Mouse (Mus musculus): ENCODE results near the gene Acot3.

DNA sequence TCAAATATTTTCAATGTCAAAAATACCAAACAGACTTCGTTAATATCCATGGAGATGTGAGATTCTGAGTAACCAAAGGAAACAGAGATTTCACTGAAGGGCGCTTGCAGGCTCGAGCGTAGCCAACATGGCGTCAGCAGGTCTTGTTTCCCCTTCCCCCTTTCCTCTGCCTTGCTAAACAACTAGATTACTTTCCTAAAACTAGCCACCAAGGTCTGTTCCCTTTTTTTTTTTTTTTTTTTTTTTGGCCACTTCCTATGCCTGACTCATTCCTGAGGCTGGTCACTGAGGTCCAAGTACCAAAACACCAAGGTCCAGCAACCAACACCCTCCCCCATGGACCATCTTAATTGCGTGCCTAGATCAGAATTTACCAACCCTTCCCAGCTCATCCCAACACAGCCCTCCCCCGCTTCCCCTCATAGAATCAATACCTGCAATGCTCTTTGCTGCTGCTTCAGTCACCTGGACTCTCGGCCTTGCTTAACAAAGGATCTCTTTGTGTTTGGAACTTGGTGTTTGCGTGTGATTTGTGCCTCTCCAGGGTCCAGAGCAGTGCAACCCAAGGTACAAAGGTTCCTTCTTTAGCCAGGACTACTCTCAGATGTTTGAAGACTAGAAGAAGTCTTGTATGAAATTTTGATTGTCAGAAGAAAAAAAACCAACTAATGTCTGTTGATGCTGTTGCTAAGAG lies 28.7 kb upstream of the Acot3 start:
- no peak for TF ChIP-seq CTCF (conservative IDR thresholded peaks at IDR 0.05; ENCODE audit: low read length)
- TF ChIP-seq NANOG (IDR thresholded peaks at IDR 0.05; ENCODE audit: borderline replicate concordance, low read length) = no peak
